Mouse (Mus musculus): ENCODE measurements around the gene Abl2.

Abl2 gene

GRCm38 (mm10) chr1:156668602-156669001 is 110.0 kb downstream of the Abl2 start:
- DNase-seq (ENCODE audit: extremely low spot score, low read depth, low spot score) = no peak

DNA sequence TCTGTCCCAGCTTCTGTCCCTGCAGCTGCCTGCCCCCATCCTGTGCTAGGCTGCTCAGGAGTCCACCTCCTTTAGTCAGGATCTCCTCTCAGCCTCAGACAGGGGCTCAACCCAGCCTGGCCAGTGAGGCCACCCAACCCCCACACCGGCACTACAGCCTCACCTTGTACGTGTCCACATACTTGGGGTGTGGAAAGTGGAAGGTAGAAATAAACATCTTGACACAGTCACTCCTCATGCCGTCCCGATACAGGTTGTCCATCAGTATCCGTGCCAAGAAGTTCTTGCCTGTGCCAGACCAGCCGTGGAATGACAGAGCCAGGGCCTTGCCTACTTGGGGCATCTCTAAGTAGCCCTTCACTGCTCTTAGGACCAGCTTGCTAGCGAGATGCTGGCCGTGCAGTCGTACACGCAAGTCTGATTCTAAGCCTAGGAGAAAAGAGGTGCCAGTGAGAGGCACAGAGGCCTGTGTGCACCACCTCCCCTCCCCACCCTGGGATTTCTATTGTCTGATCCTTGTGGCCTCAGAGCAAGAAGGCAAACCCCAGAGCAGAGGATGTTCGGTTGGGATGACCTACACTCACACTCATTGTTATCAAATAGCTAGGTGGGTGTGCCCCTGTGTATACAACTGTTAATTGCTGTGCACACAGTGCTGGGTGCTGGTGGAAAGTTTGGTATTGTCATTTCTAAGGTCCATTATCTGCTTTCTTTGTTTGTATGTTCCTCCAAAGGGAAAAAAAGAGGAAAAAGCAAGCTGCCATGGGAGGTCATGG is 110.8 kb downstream of the Abl2 start:
- no peak for DNase-seq (ENCODE audit: extremely low spot score, low read depth, low spot score)

DNA sequence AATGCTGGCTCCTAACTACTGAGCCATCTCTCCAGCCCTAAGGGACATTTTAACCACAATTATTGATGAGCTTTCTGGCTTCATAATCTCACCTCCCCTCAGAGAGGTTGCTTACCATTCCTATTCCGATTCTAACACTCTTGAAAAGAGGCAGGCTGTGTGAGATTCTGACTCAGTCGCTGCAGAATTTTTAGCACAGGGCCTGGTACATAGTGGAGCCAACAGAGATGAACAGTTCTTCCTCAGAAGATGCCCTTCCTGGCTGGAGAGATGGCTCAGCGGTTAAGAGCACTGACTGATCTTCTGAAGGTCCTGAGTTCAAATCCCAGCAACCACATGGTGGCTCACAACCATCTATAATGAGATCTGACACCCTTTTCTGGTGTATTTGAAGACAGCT is 113.3 kb downstream of the Abl2 start:
- no peak for DNase-seq (ENCODE audit: extremely low spot score, low read depth, low spot score)

- DNase-seq (ENCODE audit: extremely low spot score, low read depth, low spot score) = no peak
These were observed 114.3 kb downstream of the Abl2 start for GRCm38 (mm10) chr1:156672720-156673475.

- DNase-seq (ENCODE audit: extremely low spot score, low read depth, low spot score) = no peak
These were observed 115.0 kb downstream of the Abl2 start for GRCm38 (mm10) chr1:156673476-156674194.

DNA sequence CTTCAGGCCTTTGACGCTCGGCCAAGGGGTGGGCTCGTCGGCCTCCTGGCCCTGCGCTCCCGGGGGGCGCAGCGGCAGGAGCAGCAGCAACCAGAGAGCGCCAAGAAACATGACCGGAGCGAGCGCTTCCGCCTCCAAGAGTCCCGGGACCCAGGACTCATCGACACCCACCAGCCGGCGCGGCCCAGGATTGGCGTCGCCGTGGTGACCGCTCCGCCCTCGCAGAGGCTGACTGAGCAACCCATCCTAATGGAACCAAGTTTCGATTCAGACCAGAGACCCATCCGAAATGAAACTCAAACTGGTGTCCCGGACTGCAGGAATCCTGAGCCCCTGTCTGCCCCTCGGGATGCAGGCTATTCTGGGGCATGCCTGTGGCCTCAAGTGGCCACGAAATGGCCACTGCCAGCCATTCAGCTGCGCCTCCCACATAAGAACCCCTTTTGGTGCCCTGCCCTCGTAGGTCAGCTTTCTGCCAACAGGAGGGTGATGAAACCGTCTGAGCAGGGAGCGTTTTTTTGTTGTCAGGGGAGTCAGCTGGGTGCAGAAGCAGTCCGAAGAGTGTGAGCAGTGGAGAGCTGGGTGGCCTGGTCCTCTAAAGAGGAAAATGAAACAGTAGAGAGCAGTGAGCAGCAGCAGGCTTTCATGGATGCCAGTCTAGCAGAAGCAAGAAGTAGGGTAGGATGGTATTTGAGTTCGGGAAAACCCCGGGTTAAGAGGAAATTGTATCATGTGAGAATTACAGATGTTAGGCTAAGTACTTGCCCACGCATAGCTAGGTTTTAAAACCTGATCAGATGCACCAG is 115.8 kb downstream of the Abl2 start, which contains the start of gene Tor3a:
Tor3a (minus strand) TSS at position 162 of the 806 bp plus-strand sequence.
- DNase-seq (ENCODE audit: extremely low spot score, low read depth, low spot score) = no peak

DNA sequence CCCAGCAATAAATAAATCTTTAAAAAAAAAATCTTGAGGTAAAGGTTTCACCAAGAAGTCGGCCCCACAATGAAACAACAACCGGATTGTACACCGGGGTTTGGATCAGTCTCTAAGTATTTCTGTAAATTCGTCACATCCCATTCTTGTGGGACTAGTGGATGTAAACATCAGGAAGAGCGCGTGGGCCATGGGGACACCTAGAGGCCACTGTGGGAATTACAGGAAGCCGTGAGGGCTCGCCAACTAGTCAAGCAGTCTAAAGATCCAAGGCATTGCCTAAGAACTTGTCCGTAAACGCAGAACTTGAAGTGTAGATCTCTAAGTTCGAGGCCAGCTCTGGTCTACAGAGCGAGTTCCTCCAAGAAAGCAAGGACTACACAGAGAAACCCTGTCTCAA is 117.6 kb downstream of the Abl2 start:
- DNase-seq (ENCODE audit: extremely low spot score, low read depth, low spot score) = peak; percentile 57

- DNase-seq (ENCODE audit: extremely low spot score, low read depth, low spot score) = no peak
These were observed 118.0 kb downstream of the Abl2 start for GRCm38 (mm10) chr1:156676596-156676995.

DNA sequence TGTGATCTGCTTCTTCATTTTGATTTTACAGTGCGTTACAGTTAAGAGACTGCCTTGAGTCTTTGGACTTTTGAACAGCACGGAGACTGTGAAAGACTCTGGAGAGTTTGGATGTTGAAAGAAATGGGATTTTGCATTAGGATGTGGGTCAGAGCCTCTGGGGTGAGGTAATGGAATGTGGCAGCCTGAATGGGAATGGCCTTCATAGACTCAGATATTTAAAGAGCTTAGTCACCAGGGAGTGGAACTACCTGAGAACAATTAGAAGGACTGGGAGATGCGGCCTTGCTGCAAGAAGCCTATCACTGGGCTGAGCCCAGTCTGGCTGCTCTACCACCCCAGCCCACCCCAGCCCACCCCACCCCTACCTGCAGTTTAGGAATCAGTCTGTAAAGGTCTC is 118.6 kb downstream of the Abl2 start:
- no peak for DNase-seq (ENCODE audit: extremely low spot score, low read depth, low spot score)

DNA sequence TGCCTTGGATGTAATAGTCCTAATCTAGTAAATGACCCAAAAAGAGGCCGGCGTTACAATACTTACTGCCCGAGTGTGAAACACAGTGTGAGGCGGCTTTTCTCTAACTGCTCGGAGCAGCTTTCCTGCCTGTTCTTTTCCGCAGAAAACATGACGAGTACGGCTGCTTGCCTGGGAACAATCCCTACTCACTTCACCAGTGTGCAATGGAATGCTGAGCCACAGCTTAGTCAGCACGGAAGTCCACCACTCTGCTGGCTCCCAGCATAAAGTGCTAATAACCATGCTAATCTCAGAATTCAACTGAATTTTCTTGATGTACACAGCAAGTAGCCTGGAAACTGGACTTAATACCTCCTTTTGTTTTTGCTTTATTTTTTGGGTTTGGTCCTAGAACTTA is 121.0 kb downstream of the Abl2 start:
- no peak for DNase-seq (ENCODE audit: extremely low spot score, low read depth, low spot score)

- no peak for DNase-seq (ENCODE audit: extremely low spot score, low read depth, low spot score)
These were observed 127.6 kb downstream of the Abl2 start for GRCm38 (mm10) chr1:156686025-156686661.
